ENCODE assay signal across 12 mouse cellular contexts in genomic region chr11:53508152-53508551, GRCm38 (mm10). TPM values are rescaled to one million over a fixed set of nuclear protein-coding genes. Genes with fewer than 3 reads are reported as not detected.
DNase-seq lines count a peak whose midpoint lies in the region; TF ChIP-seq lines count a peak whose summit lies in the region.
"Had no signal": no experiment of that assay in that cellular context is flagged by ENCODE, and none has a peak within 500 bp of the region (broad histone marks: within the 10 kb centered on the region; RNA-seq: fewer than 3 reads in every experiment).

No protein-coding gene starts in this region.

- WGBS in hindbrain, embryonic 10.5 days, result 73% methylated on average over 7 of the region's 7 CpGs

- intact Hi-C loops in gastrocnemius, adult 2 months (cut with DNase I), result no loop called here

- peak overlapping the region; percentile 67 for H3K27ac ChIP-seq in gastrocnemius, adult 2 months
- no peak overlapping the region for H3K27ac ChIP-seq in hindbrain, embryonic 10.5 days
- H3K27ac ChIP-seq: embryonic facial prominence, embryonic 15.5 days had no signal

- no peaks in the 10 kb centered on the region for H3K27me3 ChIP-seq in C2C12 (ENCODE audit: control insufficient read depth, insufficient read depth, insufficient read length)
- peaks cover 92% of the 10 kb centered on the region for H3K27me3 ChIP-seq in hindbrain, embryonic 10.5 days (ENCODE audit: insufficient read depth, poor library complexity, severe bottlenecking)
- H3K27me3 ChIP-seq: embryonic facial prominence, embryonic 15.5 days had no signal

- no peaks in the 10 kb centered on the region for H3K9me3 ChIP-seq in hindbrain, embryonic 10.5 days
- H3K9me3 ChIP-seq: embryonic facial prominence, embryonic 15.5 days had no signal

- H3K79me2 ChIP-seq in C2C12 (ENCODE audit: control insufficient read depth, insufficient read depth), result no peaks in the 10 kb centered on the region

- no peaks in the 10 kb centered on the region for H3K79me3 ChIP-seq in C2C12 (ENCODE audit: low read depth)

- no peaks in the 10 kb centered on the region for H3K36me3 ChIP-seq in C2C12 (ENCODE audit: control insufficient read depth, insufficient read depth)
- no peaks in the 10 kb centered on the region for H3K36me3 ChIP-seq in hindbrain, embryonic 10.5 days
- H3K36me3 ChIP-seq: embryonic facial prominence, embryonic 15.5 days had no signal

- no peak for TF ChIP-seq CTCF in C2C12 (IDR thresholded peaks at IDR 0.05; ENCODE audit: control insufficient read depth, insufficient read depth, insufficient read length)
- TF ChIP-seq CTCF in gastrocnemius, adult 2 months (IDR thresholded peaks at IDR 0.05), result no peak

- peak; percentile 91 for DNase-seq in MN1 (ENCODE audit: low spot score)
- peak; percentile 77 for DNase-seq in gastrocnemius, adult 2 months
- DNase-seq in kidney, postnatal 25 days, result peak; percentile 60 to 69
- no peak for DNase-seq in hindbrain, embryonic 10.5 days (ENCODE audit: low spot score)
- DNase-seq in retina, postnatal 1 day, result no peak
- DNase-seq in natural killer cell, adult 2 months (ENCODE audit: low spot score in 2 of 2), result no peak

- H3K4me1 ChIP-seq in hindbrain, embryonic 10.5 days (replicated peaks), result peaks cover 20% of the 10 kb centered on the region

- H3K4me3 ChIP-seq in C2C12 (ENCODE audit: insufficient read depth, poor library complexity, severe bottlenecking), result no peak overlapping the region
- no peak overlapping the region for H3K4me3 ChIP-seq in gastrocnemius, adult 2 months
- no peak overlapping the region for H3K4me3 ChIP-seq in hindbrain, embryonic 10.5 days
- H3K4me3 ChIP-seq: embryonic facial prominence, embryonic 15.5 days had no signal

- H3ac ChIP-seq in C2C12 (ENCODE audit: control insufficient read depth, insufficient read length, low read depth), result no peak overlapping the region

TF ChIP-seq in C2C12, 6 proteins besides CTCF, POLR2A, EP300 and RAD21:
- TF ChIP-seq USF1 (IDR thresholded peaks at IDR 0.05; ENCODE audit: low read depth), result no peak
- peak; percentile 99 for TF ChIP-seq CEBPB (IDR thresholded peaks at IDR 0.05; ENCODE audit: low read depth)

RNA-seq across cellular contexts. Expression of gene Sept8, which starts 10.9 kb away (rescaled TPM):
- polyA plus RNA-seq in C2C12 (2012; fragmentation: generic; extraction: Trizol), result 32.7 TPM
- 10 to 100 TPM in 1 of 2 experiments, 1 to 10 TPM in 1; 9.5 to 14.0 TPM for total RNA-seq in gastrocnemius, adult 2 months (2021)
- polyA plus RNA-seq in hindbrain, embryonic 10.5 days (2016; fragmentation: Nextera tagmentation; extraction: Ambion mirVana), result 14.8 and 15.6 TPM in 2 replicates

RNA-seq across cellular contexts. Expression of gene Sowaha, which starts 28.1 kb away (rescaled TPM):
- polyA plus RNA-seq in C2C12 (2012; fragmentation: generic; extraction: Trizol), result not detected
- total RNA-seq in gastrocnemius, adult 2 months (2021), result under 1 TPM; 0.06 to 0.15 TPM
- 0.26 and 0.44 TPM in 2 replicates for polyA plus RNA-seq in hindbrain, embryonic 10.5 days (2016; fragmentation: Nextera tagmentation; extraction: Ambion mirVana)

RNA-seq across cellular contexts. Expression of gene Gm9945, which starts 28.2 kb away (rescaled TPM):
- polyA plus RNA-seq in C2C12 (2012; fragmentation: generic; extraction: Trizol), result not detected
- total RNA-seq in gastrocnemius, adult 2 months (2021), result not detected
- not detected in 2 replicates for polyA plus RNA-seq in hindbrain, embryonic 10.5 days (2016; fragmentation: Nextera tagmentation; extraction: Ambion mirVana)
- polyA plus RNA-seq: embryonic facial prominence, embryonic 15.5 days; heart, embryonic 16.5 days; large intestine, adult 2 months; limb, embryonic 11.5 days had no signal

RNA-seq across cellular contexts. Expression of gene Gm9837, which starts 37.9 kb away (rescaled TPM):
- polyA plus RNA-seq in C2C12 (2012; fragmentation: generic; extraction: Trizol), result not detected
- total RNA-seq in gastrocnemius, adult 2 months (2021), result not detected
- not detected in 2 replicates for polyA plus RNA-seq in hindbrain, embryonic 10.5 days (2016; fragmentation: Nextera tagmentation; extraction: Ambion mirVana)
- polyA plus RNA-seq: embryonic facial prominence, embryonic 15.5 days; heart, embryonic 16.5 days; large intestine, adult 2 months; limb, embryonic 11.5 days; neural tube, embryonic 14.5 days had no signal

RNA-seq across cellular contexts. Expression of gene Shroom1, which starts 51.1 kb away (rescaled TPM):
- 0.82 TPM for polyA plus RNA-seq in C2C12 (2012; fragmentation: generic; extraction: Trizol)
- total RNA-seq in gastrocnemius, adult 2 months (2021), result under 1 TPM; 0.36 to 0.54 TPM
- 1.8 and 2.0 TPM in 2 replicates for polyA plus RNA-seq in hindbrain, embryonic 10.5 days (2016; fragmentation: Nextera tagmentation; extraction: Ambion mirVana)

Comparison
In these comparisons a context has a peak if more than half of its experiments do, and no peak if none do; other contexts are left out.
1. DNase-seq: peak in MN1 (single experiment), gastrocnemius, adult 2 months (single experiment) and kidney, postnatal 25 days (2 of 2); none in hindbrain, embryonic 10.5 days (single experiment), retina, postnatal 1 day (single experiment) and natural killer cell, adult 2 months (0 of 2).